Mouse (Mus musculus) midbrain, embryonic 16.5 days (tissue): ENCODE data around the gene Kremen1. TPM values are rescaled to one million over a fixed set of nuclear protein-coding genes. Genes with fewer than 3 reads are reported as not detected.

Experiments
- ATAC-seq: fragments of 200-750 bp; cut with Nextera tagmentation; 2 replicates; pipeline ENCODE4 v1.8.0; 2017; ENCODE audit warnings: moderate TSS enrichment
- H3K27ac ChIP-seq: fragments of 300-500 bp; sonication (generic); 2 replicates; pipeline ENCODE4 v1.5.1; 2014; ENCODE audit warnings: mild to moderate bottlenecking, low read length, mixed read lengths
- H3K27me3 ChIP-seq: fragments of 300-500 bp; sonication (generic); 2 replicates; pipeline ENCODE4 v1.6.1; 2014; ENCODE audit warnings: low read depth, low read length, mixed read lengths; ENCODE audit not compliant: control insufficient read depth, insufficient read depth
- H3K36me3 ChIP-seq: fragments of 300-500 bp; sonication (generic); 2 replicates; pipeline ENCODE4 v1.6.1; 2014; ENCODE audit warnings: mild to moderate bottlenecking, low read length, moderate library complexity, mixed read lengths; ENCODE audit not compliant: control insufficient read depth, insufficient read depth
- H3K4me1 ChIP-seq: fragments of 300-500 bp; sonication (generic); 2 replicates; pipeline ENCODE4 v1.6.1; 2014; ENCODE audit warnings: mild to moderate bottlenecking, low read length, mixed read lengths; ENCODE audit not compliant: control insufficient read depth, insufficient read depth
- H3K4me2 ChIP-seq: fragments of 300-500 bp; sonication (generic); 2 replicates; pipeline ENCODE4 v1.6.1; 2014; ENCODE audit warnings: mild to moderate bottlenecking, low read length, mixed read lengths
- H3K4me3 ChIP-seq: fragments of 300-500 bp; sonication (generic); 2 replicates; pipeline ENCODE4 v1.5.1; 2014; ENCODE audit warnings: low read depth, mild to moderate bottlenecking, low read length, moderate library complexity, mixed read lengths
- H3K9ac ChIP-seq: fragments of 300-500 bp; sonication (generic); 2 replicates; pipeline ENCODE4 v1.6.1; 2014; ENCODE audit warnings: low read depth, low read length, mixed read lengths
- H3K9me3 ChIP-seq: fragments of 300-500 bp; sonication (generic); replicated peaks from 2 replicates; pipeline ENCODE4 v1.6.1; 2014; ENCODE audit warnings: mild to moderate bottlenecking, low read length, mixed read lengths; ENCODE audit not compliant: control insufficient read depth, poor library complexity, severe bottlenecking
- WGBS: fragments of 180-500 bp; shearing (Covaris S2); extraction: QIAGEN DNeasy Blood & Tissue Kit; methylation state at CpG from one replicate; pipeline ENCODE4 v1.1.7; 2014; 5-methylcytosine and 5-hydroxymethylcytosine counted together
- polyA plus RNA-seq: library from polyadenylated mRNA; unstranded; fragments of >200 nt; fragmentation: Nextera tagmentation; extraction: Ambion mirVana; gene quantifications from 2 replicates; pipeline ENCODE4 v1.2.1, GENCODE M21; 2015

The Kremen1 gene
- polyA plus RNA-seq, 1 experiment from 2014 or later: 4.8 TPM

DNA sequence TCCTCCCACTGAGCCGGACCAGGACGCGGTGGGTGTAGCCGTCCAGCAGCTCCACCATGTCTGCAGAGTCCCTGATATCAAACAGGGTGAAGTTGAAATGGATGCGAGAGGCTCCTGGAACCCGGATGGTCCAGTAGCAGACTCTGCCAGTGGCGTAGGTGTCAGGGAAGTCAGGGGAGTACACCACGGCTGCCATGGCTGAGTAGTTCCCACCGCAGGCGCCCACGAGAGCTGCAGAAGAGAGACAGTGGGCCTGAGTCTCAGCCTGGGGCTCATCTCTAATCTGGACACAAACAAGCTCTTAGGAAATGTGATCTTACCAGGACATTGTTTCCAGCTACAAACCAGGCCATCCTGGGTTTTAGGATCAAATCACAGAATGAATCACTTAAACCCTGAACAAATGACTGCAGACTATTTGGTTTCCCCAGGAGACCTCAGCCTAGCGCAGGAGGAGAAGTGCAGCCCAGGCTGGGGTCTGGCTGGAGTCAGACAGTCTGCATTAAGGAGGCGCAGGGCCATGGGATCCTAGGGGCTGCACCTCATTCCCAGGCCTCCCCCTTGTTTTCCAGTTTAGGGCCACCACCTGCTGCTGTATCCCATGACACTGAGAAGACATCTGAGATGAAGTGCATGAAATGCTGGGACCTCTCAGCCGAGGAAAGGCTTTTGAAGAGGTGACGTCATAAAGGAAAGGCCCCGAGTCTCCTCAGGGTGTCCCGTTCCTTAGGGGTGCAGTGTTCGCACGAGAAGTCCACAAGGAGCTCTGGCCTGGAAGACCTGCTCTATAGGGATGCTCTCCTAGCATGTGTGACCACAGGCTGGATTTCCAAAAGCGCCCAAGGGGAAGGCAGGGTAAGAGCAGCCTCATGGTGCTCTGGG lies 59.3 kb downstream of the Kremen1 start:
- Histone ChIP-seq H3K9me3 (no peaks in the 10 kb centered on the region), H3K4me3 (no peak overlapping the region), H3K27ac (no peak overlapping the region), H3K9ac (no peak overlapping the region), H3K4me1 (no peaks in the 10 kb centered on the region), H3K36me3 (no peaks in the 10 kb centered on the region), H3K27me3 (no peaks in the 10 kb centered on the region), H3K4me2 (no peak overlapping the region)
- no peak for ATAC-seq
- 73% methylated on average over 20 of the region's 20 CpGs for WGBS

DNA sequence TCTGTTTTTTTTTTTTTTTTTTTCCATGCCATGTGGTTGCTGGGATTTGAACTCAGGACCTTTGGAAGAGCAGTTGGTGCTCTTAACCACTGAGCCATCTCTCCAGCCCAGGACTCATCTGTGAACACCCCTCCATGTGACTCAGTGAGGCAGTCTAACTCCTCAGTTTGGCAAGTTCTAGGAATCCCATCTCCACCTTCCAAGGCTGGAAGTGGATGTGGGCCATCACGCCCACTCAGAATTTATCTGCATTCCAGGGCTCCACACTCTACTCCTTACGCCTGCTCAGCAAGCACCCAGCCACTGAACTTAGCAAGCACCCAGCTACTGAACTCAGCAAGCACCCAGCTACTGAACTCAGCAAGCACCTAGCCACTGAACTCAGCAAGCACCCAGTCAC lies 61.5 kb downstream of the Kremen1 start:
- H3K4me2 ChIP-seq: no peak overlapping the region
- no peaks in the 10 kb centered on the region for H3K4me1 ChIP-seq
- no peak for ATAC-seq
- H3K27ac ChIP-seq: no peak overlapping the region
- WGBS: 98% methylated on average over 2 of the region's 2 CpGs
- H3K27me3 ChIP-seq: no peaks in the 10 kb centered on the region
- H3K9ac ChIP-seq: no peak overlapping the region
- no peaks in the 10 kb centered on the region for H3K9me3 ChIP-seq
- H3K4me3 ChIP-seq: no peak overlapping the region
- no peaks in the 10 kb centered on the region for H3K36me3 ChIP-seq

DNA sequence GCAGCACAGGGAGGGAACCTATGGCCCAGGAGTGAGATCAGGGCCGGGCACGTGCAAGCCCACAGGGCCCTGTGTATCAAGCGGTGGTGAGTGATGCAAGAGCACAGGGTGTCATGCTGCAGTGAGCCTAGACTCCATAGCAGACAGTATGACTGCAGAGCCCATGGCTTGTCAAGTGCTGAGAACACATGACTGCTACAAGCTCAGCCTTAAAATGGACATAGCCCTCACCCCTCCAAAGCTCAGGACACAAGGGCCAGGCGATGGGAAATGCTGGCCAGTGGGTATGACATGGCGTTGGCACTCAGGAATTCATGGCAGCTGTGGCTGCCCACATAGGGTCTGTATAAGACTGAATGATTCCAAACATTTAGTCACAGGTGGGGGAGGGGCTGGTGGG lies 64.3 kb downstream of the Kremen1 start:
- Histone ChIP-seq H3K4me2 (no peak overlapping the region), H3K27me3 (no peaks in the 10 kb centered on the region), H3K27ac (no peak overlapping the region), H3K9ac (no peak overlapping the region), H3K36me3 (no peaks in the 10 kb centered on the region), H3K4me3 (no peak overlapping the region), H3K4me1 (no peaks in the 10 kb centered on the region), H3K9me3 (no peaks in the 10 kb centered on the region)
- WGBS: 88% methylated on average over 5 of the region's 5 CpGs
- no peak for ATAC-seq

DNA sequence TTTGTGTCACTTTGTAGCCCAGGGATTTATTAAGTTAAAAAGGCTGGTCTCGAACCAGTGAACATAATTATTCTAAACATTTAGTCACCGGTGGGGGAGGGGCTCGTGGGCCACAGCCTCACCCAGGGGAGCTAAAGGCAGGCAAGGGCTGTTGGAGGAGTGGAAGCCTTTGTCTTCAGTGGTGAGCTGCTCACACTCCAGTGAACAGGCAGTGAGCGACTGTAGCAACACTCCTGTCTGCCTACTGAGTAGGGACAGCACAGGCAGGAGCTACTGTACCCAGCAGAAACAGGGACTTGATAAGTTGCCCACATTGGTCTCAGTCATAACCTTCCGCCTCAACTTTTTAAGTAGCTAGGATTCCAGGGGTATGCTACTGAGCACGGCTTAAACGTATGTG lies 64.8 kb downstream of the Kremen1 start:
- Histone ChIP-seq H3K4me3 (no peak overlapping the region), H3K9me3 (no peaks in the 10 kb centered on the region), H3K4me1 (no peaks in the 10 kb centered on the region), H3K27ac (no peak overlapping the region), H3K4me2 (no peak overlapping the region), H3K36me3 (no peaks in the 10 kb centered on the region), H3K9ac (no peak overlapping the region), H3K27me3 (no peaks in the 10 kb centered on the region)
- ATAC-seq: no peak
- 59% methylated on average over 7 of the region's 7 CpGs for WGBS

DNA sequence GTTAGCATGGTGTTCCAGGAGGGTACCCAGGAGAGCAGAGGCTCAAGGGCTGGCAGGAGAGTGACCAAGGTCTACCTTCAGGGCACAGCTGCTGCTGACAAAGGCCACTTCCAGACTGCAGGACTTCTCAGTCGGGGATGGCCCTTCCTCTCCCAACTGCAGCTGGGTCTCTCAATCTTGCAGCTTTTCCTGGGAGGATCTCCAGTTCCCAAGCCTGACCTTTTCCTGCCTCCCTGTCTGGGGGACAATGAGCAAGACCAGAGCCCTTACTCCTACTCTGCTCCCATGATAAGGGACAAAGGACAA lies 67.8 kb downstream of the Kremen1 start:
- Histone ChIP-seq H3K9me3 (no peaks in the 10 kb centered on the region), H3K9ac (no peak overlapping the region), H3K36me3 (no peaks in the 10 kb centered on the region), H3K4me3 (no peak overlapping the region), H3K27me3 (no peaks in the 10 kb centered on the region), H3K4me2 (no peak overlapping the region), H3K27ac (no peak overlapping the region), H3K4me1 (peaks cover 4% of the 10 kb centered on the region; the same call in 1 of the 2 replicates)
- no peak for ATAC-seq
- WGBS: 62% methylated on average over 1 of the region's 1 CpGs

DNA sequence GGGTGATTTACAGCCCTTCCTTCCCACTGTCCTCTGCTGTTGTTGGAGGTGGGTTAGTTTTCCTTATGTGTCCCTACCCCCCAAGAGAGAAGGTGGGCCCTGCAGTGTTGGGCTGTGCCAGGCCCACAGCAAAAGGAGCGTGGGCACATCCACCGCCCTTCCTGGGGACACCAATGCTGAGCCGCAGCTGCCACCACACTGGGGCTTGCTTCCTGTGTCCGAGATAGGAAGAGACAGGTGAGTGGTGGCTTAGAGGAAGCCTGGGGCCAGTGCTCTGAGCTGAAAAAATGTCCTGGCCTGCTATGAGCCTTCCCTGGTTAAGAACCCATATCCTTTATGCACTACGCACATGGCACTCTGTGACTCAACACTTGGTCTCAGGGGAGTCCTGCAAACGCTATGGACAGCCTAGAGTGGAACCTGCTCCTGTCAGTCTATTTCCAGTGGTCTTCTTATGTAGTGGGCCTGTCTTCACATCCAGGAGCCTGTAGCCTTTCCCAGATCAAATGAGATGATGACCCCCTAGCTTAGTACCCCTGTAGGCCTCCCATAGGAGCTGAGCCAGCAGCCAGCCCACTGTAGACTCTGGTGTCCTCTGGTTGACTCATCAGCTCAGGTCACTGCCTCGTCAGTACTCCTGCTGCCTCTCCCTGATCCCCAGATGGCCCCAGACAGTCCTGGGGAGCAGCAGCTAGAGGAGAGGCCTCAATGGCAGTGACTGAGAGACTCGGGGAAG lies 68.3 kb downstream of the Kremen1 start:
- no peak overlapping the region for H3K9ac ChIP-seq
- no peak overlapping the region for H3K27ac ChIP-seq
- no peaks in the 10 kb centered on the region for H3K36me3 ChIP-seq
- no peak for ATAC-seq
- 90% methylated on average over 8 of the region's 8 CpGs for WGBS
- no peaks in the 10 kb centered on the region for H3K9me3 ChIP-seq
- no peak overlapping the region for H3K4me2 ChIP-seq
- no peaks in the 10 kb centered on the region for H3K27me3 ChIP-seq
- H3K4me3 ChIP-seq: no peak overlapping the region
- peaks cover 4% of the 10 kb centered on the region; the same call in 1 of the 2 replicates for H3K4me1 ChIP-seq

DNA sequence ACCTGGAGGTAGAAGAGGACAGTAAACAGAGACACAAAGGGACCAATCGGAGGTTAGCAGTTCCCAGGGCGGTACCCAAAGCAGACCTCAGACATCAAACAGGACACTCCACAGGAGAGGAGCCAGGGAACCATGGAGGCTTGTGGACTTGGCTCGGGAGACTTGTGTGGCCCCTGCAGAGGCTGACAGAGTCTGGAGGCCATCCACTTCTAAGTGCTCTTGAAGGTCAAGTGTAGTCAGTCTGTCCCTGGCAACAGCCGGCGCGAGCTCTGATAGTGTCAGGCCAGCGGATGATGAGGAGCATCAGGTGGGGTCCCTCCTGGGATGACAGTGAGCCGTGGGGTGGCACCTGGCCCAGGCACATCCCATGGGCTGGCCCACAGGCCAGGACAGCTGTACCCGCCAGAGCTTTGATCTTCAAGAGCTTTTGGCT lies 69.3 kb downstream of the Kremen1 start:
- H3K9ac ChIP-seq: no peak overlapping the region
- no peak overlapping the region for H3K4me2 ChIP-seq
- H3K4me3 ChIP-seq: no peak overlapping the region
- 62% methylated on average over 9 of the region's 9 CpGs for WGBS
- H3K36me3 ChIP-seq: no peaks in the 10 kb centered on the region
- H3K27me3 ChIP-seq: no peaks in the 10 kb centered on the region
- no peak overlapping the region for H3K27ac ChIP-seq
- no peaks in the 10 kb centered on the region for H3K9me3 ChIP-seq
- H3K4me1 ChIP-seq: peaks cover 4% of the 10 kb centered on the region; the same call in 1 of the 2 replicates
- no peak for ATAC-seq

DNA sequence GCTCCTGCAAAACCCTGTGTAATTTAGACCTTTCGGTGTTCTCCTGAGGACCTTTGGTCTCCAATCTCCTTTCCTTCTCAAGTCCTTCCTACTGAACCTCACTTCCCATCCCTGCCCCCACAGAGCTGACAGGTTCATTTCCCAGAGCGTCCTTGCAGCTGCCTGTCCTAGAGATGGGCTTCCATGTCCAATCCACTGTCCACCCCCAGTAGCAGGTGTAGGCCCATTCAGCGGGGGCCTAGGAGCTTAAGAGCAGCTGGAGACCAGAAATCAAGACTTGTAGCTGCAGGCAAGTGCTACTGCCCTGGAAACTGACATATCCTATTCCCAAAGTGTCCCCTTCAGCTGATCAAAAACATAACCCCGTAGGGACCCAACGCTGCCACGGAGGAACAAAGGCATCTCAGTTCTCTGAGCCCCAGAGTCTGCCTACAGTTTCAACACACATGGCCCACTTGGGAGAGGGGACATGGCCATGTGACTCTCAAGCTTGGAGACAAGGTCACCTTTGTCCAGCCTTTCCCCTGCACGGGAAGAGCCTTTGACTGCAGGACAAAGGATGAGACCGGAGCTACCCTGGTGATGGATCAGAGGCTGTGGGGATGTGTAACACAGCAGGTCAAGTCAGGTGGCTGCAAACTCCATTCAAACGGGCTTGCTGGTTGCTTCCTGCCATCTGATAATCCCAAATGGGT lies 72.0 kb downstream of the Kremen1 start:
- Histone ChIP-seq H3K27ac (0 out of 2 replicates have a peak overlapping the region, but pooled peaks have one; percentile 32), H3K4me2 (no peak overlapping the region), H3K36me3 (no peaks in the 10 kb centered on the region), H3K4me1 (peaks cover 6% of the 10 kb centered on the region), H3K9ac (no peak overlapping the region), H3K27me3 (no peaks in the 10 kb centered on the region), H3K9me3 (no peaks in the 10 kb centered on the region), H3K4me3 (no peak overlapping the region)
- no peak for ATAC-seq
- 46% methylated on average over 9 of the region's 9 CpGs for WGBS

DNA sequence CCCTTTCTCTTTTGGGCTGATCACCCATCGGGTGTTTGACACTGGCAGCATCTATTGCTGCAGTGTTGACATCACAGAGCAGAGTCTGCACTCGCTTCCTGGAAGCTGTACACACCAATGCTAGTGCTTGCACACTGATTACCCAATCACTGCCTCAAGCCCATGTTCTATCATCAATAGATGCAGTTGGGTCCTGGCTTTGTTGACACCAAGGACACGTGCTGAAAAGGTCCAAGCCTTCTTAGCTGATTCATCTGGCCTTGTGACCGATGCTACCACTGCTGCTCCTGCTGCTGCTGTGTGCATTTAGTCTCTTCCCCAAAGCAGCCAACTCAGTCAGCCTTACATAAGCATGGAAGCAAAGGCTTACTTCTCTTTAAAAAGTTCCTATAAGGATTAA lies 73.2 kb downstream of the Kremen1 start:
- H3K9ac ChIP-seq: no peak overlapping the region
- WGBS: 87% methylated on average over 4 of the region's 4 CpGs
- H3K36me3 ChIP-seq: no peaks in the 10 kb centered on the region
- H3K4me3 ChIP-seq: no peak overlapping the region
- peaks cover 7% of the 10 kb centered on the region for H3K4me1 ChIP-seq
- H3K4me2 ChIP-seq: no peak overlapping the region
- no peaks in the 10 kb centered on the region for H3K9me3 ChIP-seq
- no peak for ATAC-seq
- no peaks in the 10 kb centered on the region for H3K27me3 ChIP-seq
- H3K27ac ChIP-seq: no peak overlapping the region
